Mouse (Mus musculus) urinary bladder, postnatal 36 days (tissue): ENCODE results near the gene Grk3.

Experiments used
- DNase-seq, 2 experiments: peaks; one replicate each; pipeline ENCODE4 v3.0.0; 2022; ENCODE audit warnings: low spot score in 2 of 2, mixed read lengths in 1 of 2

Gene Grk3

GRCm38 (mm10) chr5:113009183-113009820, 6.3 kb downstream of the Grk3 start:
- no peak for DNase-seq

GRCm38 (mm10) chr5:113008496-113008895, 7.1 kb downstream of the Grk3 start:
- DNase-seq, result no peak

GRCm38 (mm10) chr5:113006997-113007396, 8.6 kb downstream of the Grk3 start:
- no peak for DNase-seq

- DNase-seq, result no peak
These were observed 9.6 kb downstream of the Grk3 start for GRCm38 (mm10) chr5:113005941-113006391.

GRCm38 (mm10) chr5:113002821-113003380, 12.7 kb downstream of the Grk3 start:
- no peak for DNase-seq

- DNase-seq, result no peak
These were observed 16.4 kb downstream of the Grk3 start for GRCm38 (mm10) chr5:112999227-112999626.

GRCm38 (mm10) chr5:112997516-112998186, 17.9 kb downstream of the Grk3 start:
- no peak for DNase-seq

- DNase-seq, result no peak
These were observed 24.3 kb downstream of the Grk3 start for GRCm38 (mm10) chr5:112991245-112991644.

GRCm38 (mm10) chr5:112981931-112982330, 33.7 kb downstream of the Grk3 start:
- no peak for DNase-seq

- DNase-seq, result no peak
These were observed 35.9 kb downstream of the Grk3 start for GRCm38 (mm10) chr5:112979710-112980109.

GRCm38 (mm10) chr5:112979195-112979594, 36.4 kb downstream of the Grk3 start:
- no peak for DNase-seq

GRCm38 (mm10) chr5:112977089-112977488, 38.5 kb downstream of the Grk3 start:
- DNase-seq, result no peak

GRCm38 (mm10) chr5:112973596-112973995, 42.0 kb downstream of the Grk3 start:
- DNase-seq, result no peak

- DNase-seq, result no peak
These were observed 43.3 kb downstream of the Grk3 start for GRCm38 (mm10) chr5:112972297-112972696.

- no peak for DNase-seq
These were observed 52.1 kb downstream of the Grk3 start for GRCm38 (mm10) chr5:112963495-112963894.

GRCm38 (mm10) chr5:112962166-112962565, 53.4 kb downstream of the Grk3 start:
- no peak for DNase-seq

GRCm38 (mm10) chr5:112960911-112961310, 54.7 kb downstream of the Grk3 start:
- no peak for DNase-seq

GRCm38 (mm10) chr5:112958293-112958692, 57.3 kb downstream of the Grk3 start:
- DNase-seq, result no peak

- DNase-seq, result no peak
These were observed 58.8 kb downstream of the Grk3 start for GRCm38 (mm10) chr5:112956841-112957240.

- no peak for DNase-seq
These were observed 59.2 kb downstream of the Grk3 start for GRCm38 (mm10) chr5:112956368-112956767.

GRCm38 (mm10) chr5:112950847-112951246, 64.7 kb downstream of the Grk3 start:
- DNase-seq, result no peak

GRCm38 (mm10) chr5:112945925-112946324, 69.7 kb downstream of the Grk3 start:
- DNase-seq, result no peak

- no peak for DNase-seq
These were observed 73.3 kb downstream of the Grk3 start for GRCm38 (mm10) chr5:112942244-112942643.
